Mouse (Mus musculus): ENCODE measurements around the gene Lrrc61. TPM values are rescaled to one million over a fixed set of nuclear protein-coding genes. Genes with fewer than 3 reads are reported as not detected.

Gene Lrrc61
- polyA plus RNA-seq, 1 experiment: 12.4 TPM

GRCm38 (mm10) chr6:48600594-48600993 lies 46.0 kb downstream of the Lrrc61 start:
- Histone ChIP-seq H3K9me3 (peaks cover 18% of the 10 kb centered on the region), H3K36me3 (replicated peaks; ENCODE audit: low read length) (peaks cover 75% of the 10 kb centered on the region), H3K4me3 (replicated peaks) (peak overlapping the region; percentile 91), H3K4me1 (peaks cover 71% of the 10 kb centered on the region), H3K27me3 (replicated peaks) (no peaks in the 10 kb centered on the region)
- no peak for TF ChIP-seq GATA1 (IDR thresholded peaks at IDR 0.05; ENCODE audit: borderline replicate concordance, low read length)
- no peak for TF ChIP-seq FLI1 (IDR thresholded peaks at IDR 0.05; ENCODE audit: low read length)

- no peak for TF ChIP-seq FLI1 (IDR thresholded peaks at IDR 0.05; ENCODE audit: low read length)
- no peak for TF ChIP-seq GATA1 (IDR thresholded peaks at IDR 0.05; ENCODE audit: borderline replicate concordance, low read length)
- Histone ChIP-seq H3K4me1 (peaks cover 62% of the 10 kb centered on the region), H3K27me3 (replicated peaks) (no peaks in the 10 kb centered on the region), H3K9me3 (peaks cover 13% of the 10 kb centered on the region), H3K36me3 (replicated peaks; ENCODE audit: low read length) (peaks cover 66% of the 10 kb centered on the region), H3K4me3 (replicated peaks) (peak within 1 kb of the TSS; percentile 91)
These were observed 46.9 kb downstream of the Lrrc61 start, which contains the start of gene Zfp775 for GRCm38 (mm10) chr6:48601271-48602079. Gene Zfp775, plus strand, starts transcription at chr6:48602063.

- TF ChIP-seq FLI1 (IDR thresholded peaks at IDR 0.05; ENCODE audit: low read length): no peak
- TF ChIP-seq GATA1 (IDR thresholded peaks at IDR 0.05; ENCODE audit: borderline replicate concordance, low read length): no peak
- H3K36me3 ChIP-seq (replicated peaks; ENCODE audit: low read length): peaks cover 59% of the 10 kb centered on the region
- H3K27me3 ChIP-seq (replicated peaks): no peaks in the 10 kb centered on the region
- peak overlapping the region; percentile 91 for H3K4me3 ChIP-seq (replicated peaks)
- H3K9me3 ChIP-seq: peaks cover 5% of the 10 kb centered on the region
- H3K4me1 ChIP-seq: peaks cover 55% of the 10 kb centered on the region
These were observed 47.6 kb downstream of the Lrrc61 start for GRCm38 (mm10) chr6:48602080-48602741.

GRCm38 (mm10) chr6:48608124-48608523 lies 53.5 kb downstream of the Lrrc61 start:
- TF ChIP-seq FLI1 (IDR thresholded peaks at IDR 0.05; ENCODE audit: low read length): no peak
- TF ChIP-seq GATA1 (IDR thresholded peaks at IDR 0.05; ENCODE audit: borderline replicate concordance, low read length): no peak
- no peaks in the 10 kb centered on the region for H3K27me3 ChIP-seq (replicated peaks)
- peaks cover 36% of the 10 kb centered on the region for H3K4me1 ChIP-seq
- no peak overlapping the region for H3K4me3 ChIP-seq (replicated peaks)
- H3K36me3 ChIP-seq (replicated peaks; ENCODE audit: low read length): peaks cover 64% of the 10 kb centered on the region
- H3K9me3 ChIP-seq: no peaks in the 10 kb centered on the region

- peaks cover 68% of the 10 kb centered on the region for H3K36me3 ChIP-seq (replicated peaks; ENCODE audit: low read length)
- no peak overlapping the region for H3K4me3 ChIP-seq (replicated peaks)
- no peak for TF ChIP-seq GATA1 (IDR thresholded peaks at IDR 0.05; ENCODE audit: borderline replicate concordance, low read length)
These were observed 54.9 kb downstream of the Lrrc61 start for GRCm38 (mm10) chr6:48609512-48609911.

GRCm38 (mm10) chr6:48610657-48611056 lies 56.1 kb downstream of the Lrrc61 start:
- peaks cover 69% of the 10 kb centered on the region for H3K36me3 ChIP-seq (replicated peaks; ENCODE audit: low read length)
- no peaks in the 10 kb centered on the region for H3K27me3 ChIP-seq (replicated peaks)
- H3K4me3 ChIP-seq (replicated peaks): no peak overlapping the region
- H3K9me3 ChIP-seq: no peaks in the 10 kb centered on the region
- H3K4me1 ChIP-seq: peaks cover 36% of the 10 kb centered on the region
- no peak for TF ChIP-seq FLI1 (IDR thresholded peaks at IDR 0.05; ENCODE audit: low read length)
- no peak for TF ChIP-seq GATA1 (IDR thresholded peaks at IDR 0.05; ENCODE audit: borderline replicate concordance, low read length)

More at GRCm38 (mm10) chr6:48609512-48609911, 54.9 kb downstream of the Lrrc61 start:
- no peaks in the 10 kb centered on the region for H3K27me3 ChIP-seq (replicated peaks)
- peaks cover 36% of the 10 kb centered on the region for H3K4me1 ChIP-seq
- no peaks in the 10 kb centered on the region for H3K9me3 ChIP-seq

- Histone ChIP-seq H3K27me3 (replicated peaks) (no peaks in the 10 kb centered on the region), H3K9me3 (no peaks in the 10 kb centered on the region), H3K36me3 (replicated peaks; ENCODE audit: low read length) (peaks cover 89% of the 10 kb centered on the region), H3K4me3 (replicated peaks) (no peak overlapping the region), H3K4me1 (peaks cover 29% of the 10 kb centered on the region)
- TF ChIP-seq FLI1 (IDR thresholded peaks at IDR 0.05; ENCODE audit: low read length) (no peak), GATA1 (IDR thresholded peaks at IDR 0.05; ENCODE audit: borderline replicate concordance, low read length) (no peak)
These were observed 58.9 kb downstream of the Lrrc61 start for GRCm38 (mm10) chr6:48613464-48613863.

GRCm38 (mm10) chr6:48614756-48615155 lies 60.2 kb downstream of the Lrrc61 start:
- Histone ChIP-seq H3K27me3 (replicated peaks) (no peaks in the 10 kb centered on the region), H3K36me3 (replicated peaks; ENCODE audit: low read length) (peaks cover 92% of the 10 kb centered on the region), H3K9me3 (peaks cover 5% of the 10 kb centered on the region), H3K4me1 (peaks cover 16% of the 10 kb centered on the region), H3K4me3 (replicated peaks) (no peak overlapping the region)
- TF ChIP-seq GATA1 (IDR thresholded peaks at IDR 0.05; ENCODE audit: borderline replicate concordance, low read length): no peak
- no peak for TF ChIP-seq FLI1 (IDR thresholded peaks at IDR 0.05; ENCODE audit: low read length)

GRCm38 (mm10) chr6:48620031-48620430 lies 65.4 kb downstream of the Lrrc61 start:
- H3K27me3 ChIP-seq (replicated peaks): no peaks in the 10 kb centered on the region
- H3K36me3 ChIP-seq (replicated peaks; ENCODE audit: low read length): peaks cover 78% of the 10 kb centered on the region
- TF ChIP-seq GATA1 (IDR thresholded peaks at IDR 0.05; ENCODE audit: borderline replicate concordance, low read length): no peak
- TF ChIP-seq FLI1 (IDR thresholded peaks at IDR 0.05; ENCODE audit: low read length): no peak
- peaks cover 26% of the 10 kb centered on the region; the same call in 1 of the 2 replicates for H3K4me1 ChIP-seq
- no peak overlapping the region for H3K4me3 ChIP-seq (replicated peaks)
- H3K9me3 ChIP-seq: peaks cover 11% of the 10 kb centered on the region

Other genes with a start within 250 kb of the Lrrc61 start
- gene Krba1, start 159.2 kb upstream of the Lrrc61 start, polyA plus RNA-seq (2012; ENCODE audit: insufficient read depth, low replicate concordance): 0.88 and 1.0 TPM in 2 replicates
- 1.2 and 13.4 TPM in 2 replicates for gene Zfp467, start 109.0 kb upstream of the Lrrc61 start, polyA plus RNA-seq (2012; ENCODE audit: insufficient read depth, low replicate concordance)
- not detected in 2 replicates for gene Sspo, start 106.6 kb upstream of the Lrrc61 start, polyA plus RNA-seq (2012; ENCODE audit: insufficient read depth, low replicate concordance)
- 2.1 TPM in 1 of 2 replicates, not detected in the other for gene Atp6v0e2, start 17.2 kb upstream of the Lrrc61 start, polyA plus RNA-seq (2012; ENCODE audit: insufficient read depth, low replicate concordance)
- not detected in 2 replicates for gene Rarres2, start 18.0 kb downstream of the Lrrc61 start, polyA plus RNA-seq (2012; ENCODE audit: insufficient read depth, low replicate concordance)
- not detected in 2 replicates for gene Gm45021, start 34.8 kb downstream of the Lrrc61 start, polyA plus RNA-seq (2012; ENCODE audit: insufficient read depth, low replicate concordance)
- 72.0 and 191 TPM in 2 replicates for gene Repin1, start 39.1 kb downstream of the Lrrc61 start, polyA plus RNA-seq (2012; ENCODE audit: insufficient read depth, low replicate concordance)
- not detected in 2 replicates for gene Gm44965, start 39.1 kb downstream of the Lrrc61 start, polyA plus RNA-seq (2012; ENCODE audit: insufficient read depth, low replicate concordance)
- 4.2 and 5.8 TPM in 2 replicates for gene Zfp775, start 47.3 kb downstream of the Lrrc61 start, polyA plus RNA-seq (2012; ENCODE audit: insufficient read depth, low replicate concordance)
- 2.0 and 7.4 TPM in 2 replicates for gene AI854703, start 72.0 kb downstream of the Lrrc61 start, polyA plus RNA-seq (2012; ENCODE audit: insufficient read depth, low replicate concordance)
- 0.31 TPM in 1 of 2 replicates, not detected in the other for gene Gimap8, start 92.4 kb downstream of the Lrrc61 start, polyA plus RNA-seq (2012; ENCODE audit: insufficient read depth, low replicate concordance)
- 2.5 TPM in 1 of 2 replicates, not detected in the other for gene Gimap9, start 121.3 kb downstream of the Lrrc61 start, polyA plus RNA-seq (2012; ENCODE audit: insufficient read depth, low replicate concordance)
- 0.32 TPM in 1 of 2 replicates, not detected in the other for gene Gimap4, start 129.8 kb downstream of the Lrrc61 start, polyA plus RNA-seq (2012; ENCODE audit: insufficient read depth, low replicate concordance)
- gene Gimap6, start 153.4 kb downstream of the Lrrc61 start, polyA plus RNA-seq (2012; ENCODE audit: insufficient read depth, low replicate concordance): 1.2 and 5.9 TPM in 2 replicates
- gene Gm28053, start 163.8 kb downstream of the Lrrc61 start, polyA plus RNA-seq (2012; ENCODE audit: insufficient read depth, low replicate concordance): not detected in 2 replicates
- not detected in 2 replicates for gene Gimap7, start 163.8 kb downstream of the Lrrc61 start, polyA plus RNA-seq (2012; ENCODE audit: insufficient read depth, low replicate concordance)
- 18.4 and 38.1 TPM in 2 replicates for gene Gimap1, start 184.3 kb downstream of the Lrrc61 start, polyA plus RNA-seq (2012; ENCODE audit: insufficient read depth, low replicate concordance)
- gene Gimap5, start 191.4 kb downstream of the Lrrc61 start, polyA plus RNA-seq (2012; ENCODE audit: insufficient read depth, low replicate concordance): 12.5 and 21.4 TPM in 2 replicates
- gene Gimap3, start 216.1 kb downstream of the Lrrc61 start, polyA plus RNA-seq (2012; ENCODE audit: insufficient read depth, low replicate concordance): 2.3 TPM in 1 of 2 replicates, not detected in the other